Mouse (Mus musculus): ENCODE results near the gene Gstp1.

GRCm38 (mm10) chr19:3992416-3992815 is 45.4 kb downstream of the Gstp1 start, which contains the start of gene Tbx10:
- TF ChIP-seq EP300 (IDR thresholded peaks at IDR 0.05; ENCODE audit: low read depth) (no peak), CTCF (IDR thresholded peaks at IDR 0.05; ENCODE audit: low read depth) (no peak)

All from heart, postnatal 0 days (tissue).